Mouse (Mus musculus) kidney, adult 18-20 months (tissue): ENCODE results near the gene Eif5b.
"Not testable (repeated sequence)": the region's sequence is repeated elsewhere in the genome, so short reads cannot be mapped to it uniquely, and the experiment has no call there.

Experiments
- DNase-seq: peaks from one replicate; pipeline ENCODE4 v3.0.0; 2021

Gene Eif5b

DNA sequence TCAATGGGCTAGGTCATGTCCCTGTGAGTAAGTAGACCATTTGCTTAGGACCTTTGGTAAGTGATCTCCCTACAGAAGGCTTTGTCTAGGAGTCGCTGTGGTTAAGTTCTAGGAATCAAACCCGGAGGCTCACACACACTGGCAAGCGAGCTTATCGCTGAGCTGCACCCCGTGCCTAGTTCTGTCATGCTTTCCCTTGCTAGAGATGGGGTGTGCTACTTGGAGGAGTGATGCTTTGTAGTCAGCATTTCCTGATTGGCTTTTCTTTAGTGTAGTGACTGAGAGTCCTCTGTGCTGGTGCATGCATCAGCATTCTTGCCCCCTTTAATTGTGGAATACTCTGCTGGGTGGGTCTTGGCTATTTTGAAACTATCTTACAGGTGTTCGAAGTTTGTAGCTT lies 13.8 kb downstream of the Eif5b start:
- no peak for DNase-seq

DNA sequence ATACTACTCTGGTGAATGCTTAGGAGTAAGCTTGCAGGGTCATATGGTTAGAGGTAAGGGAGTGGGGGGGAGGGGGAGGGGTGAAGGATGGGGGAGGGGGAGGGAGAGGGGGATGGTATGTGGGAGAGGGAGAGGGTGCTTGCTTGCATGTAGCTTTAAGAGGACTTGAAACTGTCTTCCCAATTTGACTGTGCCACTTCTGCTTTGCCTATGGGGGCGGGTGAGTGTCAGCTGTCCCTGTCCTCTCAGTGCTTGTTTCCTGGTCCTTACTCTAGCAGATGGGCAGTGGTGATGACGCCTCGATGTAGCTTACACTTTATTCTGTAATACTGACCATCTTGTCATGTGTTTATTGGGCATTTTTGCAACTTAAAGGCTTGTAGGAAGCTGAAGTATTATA lies 14.3 kb downstream of the Eif5b start:
- no peak for DNase-seq

DNA sequence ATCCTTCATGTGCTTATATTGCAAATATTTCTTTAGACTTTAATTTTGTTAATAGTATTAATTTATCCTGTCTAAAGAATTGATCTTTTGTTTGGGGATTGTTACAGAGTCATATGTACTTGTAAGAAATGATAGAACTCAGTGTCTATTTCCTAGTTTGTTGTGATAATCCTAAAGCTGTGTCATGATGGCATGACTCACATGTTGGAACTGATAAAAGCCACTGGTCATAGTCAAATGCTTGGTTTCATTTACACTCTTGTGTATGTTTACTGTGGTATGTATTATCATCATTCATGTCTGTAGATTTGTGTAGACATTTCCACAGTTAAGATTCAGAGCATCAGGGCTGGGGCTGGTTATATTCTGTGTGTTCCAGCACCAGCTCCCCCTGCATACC lies 14.7 kb downstream of the Eif5b start:
- DNase-seq, result no peak

DNA sequence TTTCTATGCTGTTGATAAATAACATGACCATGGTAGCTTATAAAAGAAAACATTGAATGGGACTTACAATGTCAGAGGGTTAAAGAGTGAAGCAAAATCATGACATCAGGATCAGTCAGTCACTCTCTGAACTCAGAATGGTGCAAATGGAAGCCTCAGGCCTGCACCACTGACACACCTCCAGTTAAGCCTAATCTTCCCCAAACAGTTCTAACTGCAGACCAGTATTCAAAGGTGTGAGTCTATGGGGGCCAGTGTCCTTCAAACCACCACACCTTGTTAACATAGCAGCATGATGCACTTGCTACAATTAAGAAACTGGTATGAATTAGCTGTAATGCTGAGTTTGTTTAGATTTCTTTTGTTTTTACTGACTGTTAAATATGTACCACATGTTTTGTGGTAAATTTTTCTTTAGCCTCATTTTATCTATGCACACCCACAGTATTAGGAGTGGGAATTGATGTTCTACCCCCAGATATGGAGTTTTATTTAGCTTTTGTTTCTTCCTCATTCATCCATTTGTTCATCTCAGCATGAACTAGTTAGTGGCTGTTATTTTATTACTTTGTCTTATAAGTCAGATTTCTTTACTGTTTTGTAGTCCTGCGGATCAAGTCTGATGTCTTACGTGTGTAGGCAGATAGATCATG lies 16.9 kb downstream of the Eif5b start:
- no peak for DNase-seq

DNA sequence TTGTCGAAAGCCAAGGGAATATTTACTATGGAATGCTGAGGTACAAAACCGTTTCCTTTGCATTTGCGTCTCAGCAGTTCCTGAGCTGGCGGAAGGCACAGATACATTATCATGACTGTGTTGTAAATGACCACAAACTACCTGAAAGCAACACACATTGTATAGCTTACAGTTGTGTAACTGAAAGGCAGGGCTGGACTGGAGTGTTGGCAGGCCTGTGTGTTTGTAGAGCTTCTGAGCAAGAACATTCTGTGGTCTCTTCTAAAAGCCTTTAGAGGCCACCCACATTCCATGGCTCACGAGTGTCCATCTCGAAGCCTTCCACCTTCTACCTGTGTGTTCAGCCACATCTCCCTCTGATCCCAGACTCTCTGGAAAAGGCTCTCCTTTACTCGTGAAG lies 29.5 kb downstream of the Eif5b start:
- DNase-seq, result no peak

DNA sequence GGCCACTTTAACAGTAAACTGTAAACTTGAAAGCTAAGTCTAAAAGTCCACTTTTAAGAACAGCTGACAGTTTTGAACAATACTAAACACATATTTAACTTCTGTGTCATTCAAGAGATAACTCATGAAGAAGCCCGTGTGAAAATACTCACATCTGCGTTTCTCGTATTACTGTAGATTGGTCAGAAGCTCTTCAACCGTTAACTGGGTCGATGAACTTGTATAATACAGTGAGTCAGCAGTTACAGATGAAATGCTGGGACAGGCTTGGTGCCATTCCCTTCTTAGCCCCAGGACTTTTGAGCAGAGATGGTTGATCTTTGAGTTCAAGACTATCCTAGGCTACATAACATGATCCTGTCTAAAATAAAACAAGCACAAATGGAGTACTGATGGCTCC lies 33.6 kb downstream of the Eif5b start:
- DNase-seq, result no peak

DNA sequence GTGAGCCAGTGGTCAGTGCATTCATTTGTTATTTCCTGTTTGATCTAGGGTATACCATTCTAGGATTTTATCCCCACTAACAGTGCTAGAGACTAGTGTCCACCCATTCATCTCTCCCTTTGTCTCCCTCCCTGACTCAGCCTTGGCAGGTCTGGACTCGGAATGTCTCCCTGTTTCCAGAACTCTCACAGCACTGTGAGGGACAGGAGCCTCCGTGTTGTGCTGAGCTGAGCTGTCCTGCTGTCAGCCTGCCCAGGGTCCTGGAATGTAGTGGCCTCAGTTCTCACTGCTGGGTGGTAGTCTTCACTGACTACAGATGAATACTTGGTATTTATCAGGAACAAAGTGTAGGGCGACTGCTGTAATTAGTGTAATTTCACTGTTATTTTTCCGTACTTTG lies 37.7 kb downstream of the Eif5b start:
- no peak for DNase-seq

DNA sequence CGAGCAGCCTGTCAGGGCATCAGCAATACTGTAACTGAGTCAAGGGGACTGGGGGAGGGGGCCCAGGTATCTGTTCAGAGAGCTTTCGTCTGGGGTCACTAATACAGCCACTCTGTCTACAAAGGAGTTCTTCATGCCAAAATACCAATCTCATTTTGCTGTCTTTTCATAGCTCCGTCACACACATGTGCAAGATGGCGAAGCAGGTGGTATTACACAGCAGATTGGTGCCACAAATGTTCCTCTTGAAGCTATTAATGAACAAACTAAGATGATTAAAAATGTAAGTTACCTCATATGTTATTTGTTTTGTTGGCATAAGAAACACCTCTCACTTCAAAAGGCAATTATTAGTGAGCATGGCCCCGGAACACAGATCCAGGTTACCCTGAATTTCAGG lies 39.6 kb downstream of the Eif5b start:
- DNase-seq, result no peak

DNA sequence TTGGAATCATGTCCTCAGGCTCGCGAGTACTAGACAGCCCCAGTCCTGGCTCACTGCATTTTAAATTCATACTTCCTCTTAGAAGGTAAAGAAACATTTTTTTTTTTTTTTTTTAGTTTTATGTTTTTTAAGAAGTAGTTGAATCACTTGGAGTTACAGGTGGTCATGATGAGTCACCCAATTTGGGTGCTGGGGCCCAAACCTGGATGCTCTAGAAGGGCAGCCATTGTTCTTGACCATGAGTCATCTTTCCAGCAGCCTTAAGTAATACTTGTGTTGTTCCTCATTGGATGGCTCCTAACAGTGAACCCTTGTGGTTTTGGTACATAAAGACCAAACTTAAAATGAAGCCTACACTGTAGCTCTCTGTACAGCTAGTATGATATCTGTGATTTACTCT lies 41.1 kb downstream of the Eif5b start:
- no peak for DNase-seq

DNA sequence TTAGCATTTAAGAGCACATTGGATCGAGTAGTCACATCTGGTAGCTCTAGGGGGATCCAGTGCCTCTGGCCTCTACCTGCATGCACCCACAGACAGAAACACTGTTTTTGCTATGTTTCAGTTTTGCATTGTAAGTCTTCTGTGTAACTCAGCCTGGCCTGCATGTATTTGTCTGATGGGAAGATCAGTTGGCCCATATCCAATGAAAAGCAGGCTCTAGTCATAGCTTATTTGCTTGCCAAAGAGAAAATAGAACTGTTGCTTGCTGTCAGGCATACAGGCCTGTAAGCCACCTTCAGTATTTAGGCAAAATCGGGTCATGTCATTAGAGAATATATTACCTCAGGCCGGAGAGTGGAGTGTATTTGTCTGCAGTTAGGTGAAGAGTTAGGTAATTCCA lies 50.3 kb downstream of the Eif5b start:
- no peak for DNase-seq

DNA sequence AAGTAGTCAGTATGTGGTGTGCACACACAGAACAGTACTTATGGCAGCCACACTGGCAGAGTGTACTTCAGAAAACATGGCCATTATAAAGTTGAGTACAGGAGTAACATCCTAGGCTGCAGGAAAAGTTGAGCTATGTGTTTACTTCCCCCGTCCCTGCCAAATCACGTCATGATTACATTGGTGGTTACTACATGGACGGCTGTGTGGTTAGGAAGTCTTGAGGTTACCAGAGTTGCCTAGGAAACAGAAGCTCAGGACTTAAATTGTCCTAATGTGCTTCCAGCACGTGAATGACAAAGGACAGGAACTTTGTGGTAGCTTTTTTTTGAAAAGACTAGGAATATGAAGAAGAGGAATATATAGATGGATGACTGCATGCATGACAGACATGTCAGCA lies 51.8 kb downstream of the Eif5b start:
- no peak for DNase-seq

DNA sequence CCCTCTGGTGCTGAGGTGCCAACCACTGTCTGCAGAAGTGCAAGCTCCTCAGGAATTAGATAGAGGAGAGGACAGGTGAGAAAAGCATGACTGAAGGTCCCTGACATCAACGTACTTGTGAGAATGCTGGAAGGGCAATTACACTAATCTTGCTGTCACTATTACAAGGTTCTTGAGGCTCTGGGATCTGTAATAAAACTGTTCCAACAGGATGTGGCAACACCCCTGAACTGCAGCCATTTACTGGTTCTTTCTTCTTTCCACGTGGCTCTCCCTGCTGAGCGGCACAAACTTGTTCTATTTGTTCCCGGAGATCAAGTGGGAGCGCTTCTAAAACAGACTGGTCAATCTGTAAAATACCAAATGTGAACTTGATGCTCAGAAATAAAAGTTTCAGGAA lies 57.4 kb downstream of the Eif5b start:
- DNase-seq, result no peak

DNA sequence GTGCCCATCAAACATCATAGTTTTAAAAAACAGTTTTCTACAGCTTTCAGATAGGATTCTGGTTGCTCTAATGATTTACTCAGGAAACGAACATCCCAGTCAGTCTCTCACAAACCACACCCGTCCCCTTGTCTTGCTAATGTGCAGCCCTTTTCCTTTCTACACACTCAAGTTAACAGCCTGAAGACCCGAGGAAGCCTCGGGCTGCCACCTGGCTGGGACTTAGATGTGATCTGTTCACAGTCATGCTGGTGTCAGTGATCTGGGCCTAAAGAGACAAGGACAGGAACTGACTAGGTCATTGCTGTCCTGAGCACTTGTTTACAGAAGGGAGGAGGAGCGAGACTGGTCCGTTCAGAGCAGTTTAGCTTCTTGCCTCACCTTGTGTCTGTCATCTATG lies 60.6 kb downstream of the Eif5b start:
- DNase-seq, result no peak

DNA sequence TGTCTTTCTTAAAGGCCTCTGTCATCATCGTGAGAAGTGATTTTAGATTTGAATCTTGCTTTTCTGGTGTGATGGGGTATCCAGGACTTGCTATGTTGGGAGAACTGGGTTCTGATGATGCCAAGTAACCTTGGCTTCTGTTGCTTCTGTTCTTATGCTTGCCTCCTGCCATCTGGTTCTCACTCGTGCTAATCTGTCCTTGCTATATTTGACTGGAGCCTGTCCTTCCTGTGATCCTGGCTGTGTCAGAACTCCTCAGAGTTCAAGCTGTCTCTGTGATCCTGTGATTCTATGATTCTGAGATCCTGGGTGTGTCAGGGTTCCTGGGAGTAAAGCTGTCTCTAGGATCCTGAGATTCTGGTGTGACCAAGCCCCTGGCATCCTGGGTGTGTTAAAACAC lies 64.3 kb downstream of the Eif5b start:
- DNase-seq, result not testable (repeated sequence)

DNA sequence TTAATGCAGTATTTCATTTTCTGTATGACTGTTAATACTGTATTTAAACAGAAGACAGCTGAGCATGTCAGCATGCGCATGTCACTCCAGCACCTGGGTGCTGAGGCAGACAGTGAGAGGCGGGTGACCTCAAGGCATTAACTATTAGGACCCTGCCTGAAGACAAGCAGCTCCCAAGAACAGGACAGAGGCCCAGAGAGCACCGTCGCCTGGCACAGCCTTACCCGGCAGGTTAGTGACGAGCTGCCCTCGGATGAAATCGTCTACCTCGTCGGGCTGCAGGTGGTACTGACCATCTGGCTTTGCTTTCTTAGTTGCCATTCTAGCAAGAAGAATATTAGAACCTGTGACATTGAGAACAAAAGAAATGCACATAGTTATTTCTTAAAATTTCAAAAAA lies 69.5 kb downstream of the Eif5b start:
- no peak for DNase-seq

DNA sequence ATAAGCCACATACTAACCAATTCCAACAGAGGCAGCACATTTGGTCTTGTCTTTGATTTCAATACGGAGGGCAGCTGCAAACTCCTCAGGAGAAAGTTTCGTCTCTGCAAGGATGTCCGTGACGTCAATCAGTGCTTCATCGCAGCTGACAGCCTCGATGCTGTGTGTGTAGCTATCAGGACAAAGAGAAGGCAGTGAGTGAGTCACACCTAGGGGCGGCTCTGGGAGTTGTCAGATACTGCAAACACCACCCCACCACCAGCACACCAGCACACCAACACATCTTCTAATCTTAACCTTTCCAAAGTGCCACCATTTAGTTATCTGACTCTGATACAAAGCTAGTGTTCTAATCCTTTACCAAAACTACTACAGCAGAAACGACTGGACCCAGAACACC lies 73.5 kb downstream of the Eif5b start:
- no peak for DNase-seq

DNA sequence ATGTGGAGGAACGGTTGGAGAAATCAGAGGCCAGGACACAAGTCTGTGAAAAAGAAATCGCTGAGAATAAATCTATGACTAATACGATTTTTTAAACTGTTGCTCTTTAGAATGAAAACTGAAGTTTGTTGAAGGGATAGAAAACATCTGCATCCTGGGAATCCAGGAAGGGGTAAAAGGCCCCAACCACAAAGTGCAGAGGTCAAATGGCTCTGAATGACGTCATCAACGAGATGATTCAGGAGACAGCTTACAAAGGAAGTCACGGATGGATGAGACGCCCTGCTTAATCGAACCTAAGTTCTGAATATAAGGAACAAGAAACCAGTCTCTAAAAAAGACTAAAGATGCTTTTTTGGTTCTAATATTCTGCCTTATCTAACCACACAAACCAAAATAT lies 83.5 kb downstream of the Eif5b start:
- no peak for DNase-seq

DNA sequence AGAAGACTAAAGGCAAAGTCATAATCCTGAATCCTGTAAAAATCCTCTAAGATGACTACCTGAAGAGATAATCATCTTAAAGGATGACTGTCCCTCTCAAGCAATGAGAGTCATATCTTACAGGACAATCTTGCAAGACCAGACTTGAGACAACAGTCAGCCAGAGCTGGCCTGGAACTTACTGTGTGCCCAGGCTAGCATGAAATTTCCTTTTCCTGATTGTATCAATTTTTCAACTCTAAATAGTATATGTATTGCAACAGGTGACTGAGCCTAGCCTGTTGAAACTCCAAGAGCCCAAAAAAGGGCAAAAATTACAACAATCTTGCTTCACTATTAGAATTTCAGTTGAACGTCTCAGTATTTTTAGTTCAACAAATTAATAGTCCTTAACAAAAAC lies 105.4 kb downstream of the Eif5b start:
- DNase-seq, result no peak

DNA sequence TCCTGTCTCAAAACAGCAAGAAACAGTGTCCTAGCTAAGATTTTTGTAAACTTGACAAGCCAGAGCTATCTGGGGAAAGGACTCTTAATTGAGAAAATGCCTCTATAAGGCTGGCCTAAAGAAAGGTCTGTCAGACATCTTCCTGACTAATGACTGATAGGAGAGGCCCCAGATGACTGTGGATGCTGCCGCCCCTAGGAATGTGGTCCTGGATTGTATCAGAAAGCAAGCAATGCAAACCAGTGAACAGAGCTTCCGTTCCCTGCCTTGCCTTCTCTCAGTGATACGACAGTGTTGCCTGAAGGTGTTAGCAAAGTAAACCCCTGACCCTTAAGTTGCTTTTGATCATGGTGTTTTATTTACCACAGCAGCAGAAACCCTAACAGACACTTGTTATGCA lies 106.0 kb downstream of the Eif5b start:
- no peak for DNase-seq
